Mouse (Mus musculus) layer of hippocampus, postnatal 14 days (tissue): ENCODE measurements at regions not wholly inside any gene's neighbourhood (a gene's known extent, or its start where the extent isn't known, plus 50 kb on each side); places are given as distances from the start of the nearest gene placed in this dataset.

ENCODE experiments used
- DNase-seq, 2 experiments: peaks; one replicate each; pipeline ENCODE4 v3.0.0; 2021 to 2022; ENCODE audit warnings: low spot score in 2 of 2, mixed read lengths in 1 of 2

- DNase-seq = no peak
Observed at GRCm38 (mm10) chr10:46454442-46454841, 876.8 kb downstream of the Hace1 start.

- DNase-seq = peak in 1 of 2 experiments; percentile 8
Observed at GRCm38 (mm10) chr10:46458686-46459085, 881.1 kb downstream of the Hace1 start.

- peak in 1 of 2 experiments; percentile 24 for DNase-seq
Observed at GRCm38 (mm10) chr10:46483656-46484055, 906.0 kb downstream of the Hace1 start.
